In the genomic region with DNA sequence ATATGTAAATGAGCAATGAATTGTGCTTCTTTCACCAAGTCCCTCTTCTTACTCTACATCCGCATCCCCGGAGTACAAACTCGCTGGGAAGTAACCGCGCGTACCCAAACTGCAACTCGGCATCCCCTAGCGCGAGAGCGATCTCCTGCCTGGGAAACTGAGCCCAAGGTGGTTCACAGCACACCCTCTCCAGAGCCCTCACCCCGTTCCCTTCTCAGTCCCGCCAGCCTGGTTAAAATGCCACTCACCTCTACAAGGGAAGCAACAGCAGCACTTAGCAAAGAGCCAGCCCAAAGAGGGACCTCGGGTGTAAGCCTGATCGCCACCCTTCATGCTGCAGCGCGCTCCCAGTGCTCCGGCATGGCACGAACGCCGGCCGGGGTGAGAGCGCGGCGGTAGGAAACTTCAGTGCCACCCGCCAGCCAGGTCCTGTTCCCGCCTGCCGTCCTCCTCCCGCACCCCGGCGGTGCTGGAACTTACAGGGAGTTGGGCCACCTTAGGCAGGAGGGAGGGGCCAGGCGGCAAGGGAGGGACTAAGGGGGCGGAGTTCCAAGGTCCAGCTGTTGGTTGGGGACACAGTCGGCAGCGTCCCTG, we compare ENCODE assay signal across 8 mouse cellular contexts.
DNase-seq lines count a peak whose midpoint lies in the region; ATAC-seq and TF ChIP-seq lines count a peak whose summit lies in the region.

No protein-coding gene starts in this region.

- H3K27me3 ChIP-seq in heart, embryonic 14.5 days (ENCODE audit: control insufficient read depth, insufficient read depth, low read length) = no peaks in the 10 kb centered on the region
- H3K27me3 ChIP-seq in kidney, embryonic 16.5 days (ENCODE audit: insufficient read depth, low read length) = no peaks in the 10 kb centered on the region

- peak overlapping the region; percentile 88 for H3K9ac ChIP-seq in heart, embryonic 14.5 days (ENCODE audit: low read length)
- peak overlapping the region; percentile 75 for H3K9ac ChIP-seq in kidney, embryonic 16.5 days (replicated peaks; ENCODE audit: low read length)

- no peak for TF ChIP-seq CTCF in embryonic fibroblast, embryonic 13.5 days (IDR thresholded peaks at IDR 0.05; ENCODE audit: borderline replicate concordance, insufficient read depth, low read length)

- peak overlapping the region; percentile 88 for H3K4me2 ChIP-seq in heart, embryonic 14.5 days (ENCODE audit: low read length)
- H3K4me2 ChIP-seq in kidney, embryonic 16.5 days (replicated peaks; ENCODE audit: low read depth, low read length) = peak overlapping the region; percentile 92

- peak; percentile 42 to 56 for DNase-seq in left cerebral cortex, adult 18-20 months (ENCODE audit: low spot score in 2 of 2)
- no peak for DNase-seq in left cerebral cortex, adult 11 months (ENCODE audit: low spot score)
- DNase-seq in lung, postnatal 25 days (ENCODE audit: low spot score) = peak; percentile 89
- DNase-seq in ovary, postnatal 14 days (ENCODE audit: low spot score) = peak; percentile 56
- peak; percentile 27 to 48 for DNase-seq in thymus, postnatal 36 days

- 0 out of 2 replicates have a peak, but pooled peaks cover 5% of the 10 kb centered on the region for H3K36me3 ChIP-seq in heart, embryonic 14.5 days (ENCODE audit: control insufficient read depth, insufficient read depth, low read length)
- H3K36me3 ChIP-seq in kidney, embryonic 16.5 days (ENCODE audit: insufficient read depth, low read length) = no peaks in the 10 kb centered on the region

- H3K4me3 ChIP-seq in embryonic fibroblast, embryonic 13.5 days (ENCODE audit: insufficient read depth, low read length) = peak overlapping the region; percentile 46
- H3K4me3 ChIP-seq in heart, embryonic 14.5 days (ENCODE audit: control insufficient read depth in 1 of 2, insufficient read depth in 1 of 2, low read depth in 1 of 2, low read length in 2 of 2) = peak overlapping the region; percentile 77 to 86
- H3K4me3 ChIP-seq in kidney, embryonic 16.5 days (ENCODE audit: low read length) = peak overlapping the region; percentile 70

- no peak overlapping the region for H3K27ac ChIP-seq in embryonic fibroblast, embryonic 13.5 days (ENCODE audit: insufficient read depth, low read length)
- H3K27ac ChIP-seq in heart, embryonic 14.5 days (replicated peaks in 1 of 2; ENCODE audit: control insufficient read depth in 1 of 2, insufficient read depth in 1 of 2, low read depth in 2 of 2, low read length in 2 of 2) = peak overlapping the region; percentile 20 to 78
- H3K27ac ChIP-seq in kidney, embryonic 16.5 days (ENCODE audit: low read length) = peak overlapping the region; percentile 77

- 0 out of 2 replicates have a peak, but pooled peaks cover 3% of the 10 kb centered on the region for H3K4me1 ChIP-seq in embryonic fibroblast, embryonic 13.5 days (ENCODE audit: control insufficient read depth, insufficient read depth, low read length)
- peaks cover 5 to 22% of the 10 kb centered on the region in 2 experiments for H3K4me1 ChIP-seq in heart, embryonic 14.5 days (ENCODE audit: control insufficient read depth in 2 of 2, insufficient read depth in 2 of 2, low read length in 2 of 2)
- H3K4me1 ChIP-seq in kidney, embryonic 16.5 days (ENCODE audit: insufficient read depth, low read length) = peaks cover 15% of the 10 kb centered on the region

- WGBS in heart, embryonic 14.5 days = under 1% methylated on average over 34 of the region's 34 CpGs
- under 1% methylated on average over 34 of the region's 34 CpGs for WGBS in kidney, embryonic 16.5 days

- ATAC-seq in heart, embryonic 14.5 days (ENCODE audit: insufficient number of reproducible peaks, insufficient read depth, low FRiP score, low read depth) = peak; percentile 78
- peak; percentile 85 for ATAC-seq in kidney, embryonic 16.5 days (ENCODE audit: low FRiP score, low TSS enrichment)

- H3K9me3 ChIP-seq in heart, embryonic 14.5 days (ENCODE audit: control insufficient read depth, low read length) = no peaks in the 10 kb centered on the region
- H3K9me3 ChIP-seq in kidney, embryonic 16.5 days (ENCODE audit: low read length) = no peaks in the 10 kb centered on the region

- peak; percentile 69 for TF ChIP-seq POLR2A in embryonic fibroblast, embryonic 13.5 days (IDR thresholded peaks at IDR 0.05; ENCODE audit: low read depth, low read length)
